Mouse (Mus musculus) heart, postnatal 10 days (tissue): ENCODE data around the gene Ccz1. TPM values are rescaled to one million over a fixed set of nuclear protein-coding genes. Genes with fewer than 3 reads are reported as not detected.

Experiments
- DNase-seq, 2 experiments: peaks; one replicate each; pipeline ENCODE4 v3.0.0; 2021
- intact Hi-C: fragments of 180-260 bp; cut with DNase I; formaldehyde crosslinking; loops from one replicate; pipeline ENCODE4 v1.15.1; 2025
- total RNA-seq, 2 experiments: library from RNA; stranded (reverse); gene quantifications; 2 replicates each; pipeline ENCODE4 v1.2.3; 2021

Ccz1 gene
- total RNA-seq, 2 experiments from 2014 or later, result 36.0 to 39.6 TPM

GRCm38 (mm10) chr5:143994632-143995365 is 19.9 kb downstream of the Ccz1 start:
- DNase-seq, result no peak
- intact Hi-C loops, result no loop called here

- intact Hi-C loops, result no loop called here
These were observed 20.8 kb downstream of the Ccz1 start for GRCm38 (mm10) chr5:143993849-143994248.

GRCm38 (mm10) chr5:143993260-143993659 is 21.4 kb downstream of the Ccz1 start:
- intact Hi-C loops, result no loop called here
- DNase-seq, result no peak

More at GRCm38 (mm10) chr5:143993849-143994248, 20.8 kb downstream of the Ccz1 start:
- DNase-seq, result no peak

- intact Hi-C loops, result no loop called here
- DNase-seq, result no peak
These were observed 22.0 kb downstream of the Ccz1 start for GRCm38 (mm10) chr5:143992661-143993060.

- no peak for DNase-seq
- intact Hi-C loops, result no loop called here
These were observed 24.6 kb downstream of the Ccz1 start for GRCm38 (mm10) chr5:143990086-143990485.

GRCm38 (mm10) chr5:143989046-143989445 is 25.6 kb downstream of the Ccz1 start:
- peak; percentile 30 to 39 for DNase-seq
- intact Hi-C loops, result loop anchor here (5.0 kb wide), 1 partner anchor 427 kb away; no protein-coding TSS in a partner anchor

- no peak for DNase-seq
- intact Hi-C loops, result loop anchor here (5.0 kb wide), 1 partner anchor 425 kb away; no protein-coding TSS in a partner anchor
These were observed 27.1 kb downstream of the Ccz1 start for GRCm38 (mm10) chr5:143987596-143987995.

GRCm38 (mm10) chr5:143985381-143985780 is 29.3 kb downstream of the Ccz1 start:
- no peak for DNase-seq
- intact Hi-C loops, result loop anchor here (5.0 kb wide), 1 partner anchor 423 kb away; no protein-coding TSS in a partner anchor

GRCm38 (mm10) chr5:143982361-143982760 is 32.3 kb downstream of the Ccz1 start:
- intact Hi-C loops, result no loop called here
- DNase-seq, result no peak

GRCm38 (mm10) chr5:143980858-143981257 is 33.8 kb downstream of the Ccz1 start:
- no peak for DNase-seq
- intact Hi-C loops, result no loop called here

GRCm38 (mm10) chr5:143976726-143977431 is 37.8 kb downstream of the Ccz1 start:
- DNase-seq, result no peak
- intact Hi-C loops, result no loop called here

GRCm38 (mm10) chr5:143976232-143976631 is 38.4 kb downstream of the Ccz1 start:
- intact Hi-C loops, result no loop called here
- no peak for DNase-seq

GRCm38 (mm10) chr5:143975631-143975933 is 39.1 kb downstream of the Ccz1 start:
- intact Hi-C loops, result no loop called here
- DNase-seq, result no peak

- peak; percentile 59 to 68 for DNase-seq
- intact Hi-C loops, result no loop called here
These were observed 39.6 kb downstream of the Ccz1 start for GRCm38 (mm10) chr5:143974931-143975630.

GRCm38 (mm10) chr5:143972628-143973027 is 42.0 kb downstream of the Ccz1 start:
- intact Hi-C loops, result no loop called here

GRCm38 (mm10) chr5:143966671-143967070 is 48.0 kb downstream of the Ccz1 start:
- intact Hi-C loops, result no loop called here
- no peak for DNase-seq

More at GRCm38 (mm10) chr5:143972628-143973027, 42.0 kb downstream of the Ccz1 start:
- DNase-seq, result no peak

- DNase-seq, result no peak
- intact Hi-C loops, result no loop called here
These were observed 48.9 kb downstream of the Ccz1 start for GRCm38 (mm10) chr5:143965586-143966345.

- no peak for DNase-seq
- intact Hi-C loops, result no loop called here
These were observed 53.5 kb downstream of the Ccz1 start for GRCm38 (mm10) chr5:143961176-143961575.

GRCm38 (mm10) chr5:143959551-143959950 is 55.1 kb downstream of the Ccz1 start:
- intact Hi-C loops, result no loop called here
- no peak for DNase-seq

- intact Hi-C loops, result no loop called here
- no peak for DNase-seq
These were observed 57.6 kb downstream of the Ccz1 start for GRCm38 (mm10) chr5:143957101-143957500.

- intact Hi-C loops, result no loop called here
- no peak for DNase-seq
These were observed 64.7 kb downstream of the Ccz1 start for GRCm38 (mm10) chr5:143950016-143950415.
